Mouse (Mus musculus) lung, embryonic 16.5 days (tissue): ENCODE data around the gene Tas1r3. TPM values are rescaled to one million over a fixed set of nuclear protein-coding genes. Genes with fewer than 3 reads are reported as not detected.

Experiments used
- ATAC-seq: fragments of 200-750 bp; cut with Nextera tagmentation; 2 replicates; pipeline ENCODE4 v1.8.0; 2017; ENCODE audit warnings: low read depth, mild to moderate bottlenecking, moderate library complexity
- H3K27ac ChIP-seq: fragments of 300-500 bp; sonication (generic); 2 replicates; pipeline ENCODE4 v1.5.1; 2014; ENCODE audit warnings: mild to moderate bottlenecking, control low read depth, low read length
- H3K27me3 ChIP-seq: fragments of 300-500 bp; sonication (generic); 2 replicates; pipeline ENCODE4 v1.6.1; 2014; ENCODE audit warnings: low read depth, low read length, mixed read lengths; ENCODE audit not compliant: control insufficient read depth, insufficient read depth
- H3K36me3 ChIP-seq: fragments of 300-500 bp; sonication (generic); 2 replicates; pipeline ENCODE4 v1.6.1; 2014; ENCODE audit warnings: low read length; ENCODE audit not compliant: control insufficient read depth, insufficient read depth
- H3K4me1 ChIP-seq: fragments of 300-500 bp; sonication (generic); replicated peaks from 2 replicates; pipeline ENCODE4 v1.6.1; 2014; ENCODE audit warnings: low read length, mixed read lengths; ENCODE audit not compliant: control insufficient read depth, insufficient read depth
- H3K4me2 ChIP-seq: fragments of 300-500 bp; sonication (generic); 2 replicates; pipeline ENCODE4 v1.6.1; 2014; ENCODE audit warnings: low read depth, low read length, control low read depth
- H3K4me3 ChIP-seq: fragments of 300-500 bp; sonication (generic); 2 replicates; pipeline ENCODE4 v1.5.1; 2014; ENCODE audit warnings: mild to moderate bottlenecking, low read length, control low read depth
- H3K9ac ChIP-seq: fragments of 300-500 bp; sonication (generic); 2 replicates; pipeline ENCODE4 v1.6.1; 2014; ENCODE audit warnings: low read length, control low read depth
- H3K9me3 ChIP-seq: fragments of 300-500 bp; sonication (generic); 2 replicates; pipeline ENCODE4 v1.6.1; 2016; ENCODE audit warnings: low read length; ENCODE audit not compliant: control insufficient read depth
- WGBS: fragments of 180-500 bp; shearing (Covaris S2); extraction: QIAGEN DNeasy Blood & Tissue Kit; methylation state at CpG from one replicate; pipeline ENCODE4 v1.1.7; 2014; 5-methylcytosine and 5-hydroxymethylcytosine counted together
- polyA plus RNA-seq: library from polyadenylated mRNA; unstranded; fragments of >200 nt; fragmentation: Nextera tagmentation; extraction: Ambion mirVana; gene quantifications from 2 replicates; pipeline ENCODE4 v1.2.1, GENCODE M21; 2015

The Tas1r3 gene
- polyA plus RNA-seq, 1 experiment from 2014 or later, result 0.30 TPM

DNA sequence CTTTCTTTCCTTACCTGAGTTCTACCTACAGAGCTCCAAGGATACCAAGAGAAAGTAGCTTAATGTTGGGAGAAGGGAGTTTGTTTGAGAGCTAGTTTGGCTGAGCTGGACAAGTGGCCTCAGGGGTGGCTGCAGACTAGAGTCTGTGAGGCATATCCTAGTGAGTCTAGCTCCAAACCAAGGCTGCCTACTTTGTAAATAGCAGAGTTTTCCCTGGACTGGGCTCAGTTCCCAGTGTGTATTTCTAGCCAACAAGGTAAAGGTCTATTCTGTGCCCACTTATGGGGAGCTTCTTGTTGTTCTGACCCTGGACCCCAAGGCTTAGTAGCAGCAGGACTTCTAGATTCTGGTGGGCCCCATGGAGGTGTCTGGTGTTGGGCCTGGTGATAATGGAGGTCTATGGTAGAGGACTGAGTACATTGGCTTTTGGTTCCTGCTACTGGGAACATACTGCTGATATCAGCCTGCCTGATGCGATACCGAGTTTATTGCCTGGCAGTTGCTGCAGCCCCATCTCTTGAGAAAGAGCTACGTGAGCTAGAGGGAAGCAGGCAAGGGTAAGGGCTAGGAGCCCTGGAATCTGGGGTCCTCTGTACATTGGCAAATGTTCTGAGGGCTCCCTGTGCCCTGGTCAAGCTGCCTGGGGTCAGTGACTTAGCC lies 13.2 kb downstream of the Tas1r3 start:
- no peak for ATAC-seq
- Histone ChIP-seq H3K4me1 (peaks cover 19% of the 10 kb centered on the region), H3K9me3 (no peaks in the 10 kb centered on the region), H3K4me2 (no peak overlapping the region), H3K27me3 (no peaks in the 10 kb centered on the region), H3K4me3 (no peak overlapping the region), H3K36me3 (peaks cover 9% of the 10 kb centered on the region), H3K9ac (no peak overlapping the region), H3K27ac (no peak overlapping the region)
- WGBS, result 93% methylated on average over 3 of the region's 3 CpGs

DNA sequence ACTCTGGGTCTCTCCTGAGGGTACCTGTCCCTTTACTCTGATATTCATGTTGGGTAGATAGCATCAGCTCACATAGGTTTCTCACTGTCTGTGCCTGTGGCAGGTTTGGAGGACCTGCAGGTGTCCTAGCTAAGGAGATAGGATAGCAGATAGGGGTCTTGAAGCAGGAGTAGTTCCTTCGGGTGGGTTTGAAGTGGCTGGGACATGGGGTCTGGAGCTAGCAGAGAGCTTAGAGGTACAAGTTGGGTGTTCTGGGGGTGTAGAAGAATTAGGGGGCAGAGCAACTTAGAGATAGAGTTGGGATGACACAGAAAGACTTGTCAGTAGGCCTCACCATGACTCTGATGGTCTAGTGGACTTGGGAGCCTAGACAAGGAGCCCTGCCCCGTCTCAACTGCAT lies 13.8 kb downstream of the Tas1r3 start:
- H3K27me3 ChIP-seq, result no peaks in the 10 kb centered on the region
- no peak overlapping the region for H3K27ac ChIP-seq
- H3K9ac ChIP-seq, result no peak overlapping the region
- peaks cover 5% of the 10 kb centered on the region; the same call in 1 of the 2 replicates for H3K36me3 ChIP-seq
- peaks cover 19% of the 10 kb centered on the region for H3K4me1 ChIP-seq
- 85% methylated on average over 2 of the region's 2 CpGs for WGBS
- ATAC-seq, result no peak
- no peak overlapping the region for H3K4me3 ChIP-seq
- H3K4me2 ChIP-seq, result no peak overlapping the region
- H3K9me3 ChIP-seq, result no peaks in the 10 kb centered on the region

- Histone ChIP-seq H3K4me1 (peaks cover 19% of the 10 kb centered on the region), H3K9me3 (no peaks in the 10 kb centered on the region), H3K27ac (no peak overlapping the region), H3K27me3 (no peaks in the 10 kb centered on the region), H3K36me3 (peaks cover 2% of the 10 kb centered on the region; the same call in 1 of the 2 replicates), H3K4me2 (peak overlapping the region; percentile 72), H3K4me3 (peak overlapping the region; percentile 91), H3K9ac (peak overlapping the region; percentile 91)
- WGBS, result 56% methylated on average over 7 of the region's 7 CpGs
- ATAC-seq, result no peak
These were observed 14.6 kb downstream of the Tas1r3 start for GRCm38 (mm10) chr4:155848434-155849095.

GRCm38 (mm10) chr4:155847591-155848352 lies 15.4 kb downstream of the Tas1r3 start:
- ATAC-seq, result peak; percentile 51; the same call in 1 of the 2 replicates
- H3K4me2 ChIP-seq, result peak overlapping the region; percentile 72
- H3K27ac ChIP-seq, result peak overlapping the region; percentile 63
- H3K4me1 ChIP-seq, result peaks cover 19% of the 10 kb centered on the region
- peak overlapping the region; percentile 91 for H3K4me3 ChIP-seq
- peaks cover 3% of the 10 kb centered on the region for H3K36me3 ChIP-seq
- H3K9ac ChIP-seq, result peak overlapping the region; percentile 91
- no peaks in the 10 kb centered on the region for H3K27me3 ChIP-seq
- H3K9me3 ChIP-seq, result no peaks in the 10 kb centered on the region
- 2% methylated on average over 66 of the region's 69 CpGs for WGBS

GRCm38 (mm10) chr4:155846871-155847578 lies 16.1 kb downstream of the Tas1r3 start, which contains the start of gene Dvl1:
TSS of gene Dvl1 (plus strand) at chr4:155847402.
- Histone ChIP-seq H3K9me3 (no peaks in the 10 kb centered on the region), H3K4me2 (peak within 1 kb of the TSS; percentile 81), H3K9ac (peak within 1 kb of the TSS; percentile 91), H3K27me3 (no peaks in the 10 kb centered on the region), H3K36me3 (peaks cover 8% of the 10 kb centered on the region), H3K4me3 (peak within 1 kb of the TSS; percentile 91), H3K27ac (peak within 1 kb of the TSS; percentile 63), H3K4me1 (peaks cover 19% of the 10 kb centered on the region)
- ATAC-seq, result peak; percentile 95
- WGBS, result 2% methylated on average over 43 of the region's 65 CpGs

GRCm38 (mm10) chr4:155843231-155843630 lies 19.9 kb downstream of the Tas1r3 start:
- Histone ChIP-seq H3K27me3 (peaks cover 8% of the 10 kb centered on the region), H3K4me2 (no peak overlapping the region), H3K9me3 (no peaks in the 10 kb centered on the region), H3K4me1 (peaks cover 33% of the 10 kb centered on the region), H3K36me3 (peaks cover 13% of the 10 kb centered on the region), H3K4me3 (no peak overlapping the region), H3K27ac (no peak overlapping the region), H3K9ac (no peak overlapping the region)
- ATAC-seq, result no peak
- 92% methylated on average over 5 of the region's 5 CpGs for WGBS

DNA sequence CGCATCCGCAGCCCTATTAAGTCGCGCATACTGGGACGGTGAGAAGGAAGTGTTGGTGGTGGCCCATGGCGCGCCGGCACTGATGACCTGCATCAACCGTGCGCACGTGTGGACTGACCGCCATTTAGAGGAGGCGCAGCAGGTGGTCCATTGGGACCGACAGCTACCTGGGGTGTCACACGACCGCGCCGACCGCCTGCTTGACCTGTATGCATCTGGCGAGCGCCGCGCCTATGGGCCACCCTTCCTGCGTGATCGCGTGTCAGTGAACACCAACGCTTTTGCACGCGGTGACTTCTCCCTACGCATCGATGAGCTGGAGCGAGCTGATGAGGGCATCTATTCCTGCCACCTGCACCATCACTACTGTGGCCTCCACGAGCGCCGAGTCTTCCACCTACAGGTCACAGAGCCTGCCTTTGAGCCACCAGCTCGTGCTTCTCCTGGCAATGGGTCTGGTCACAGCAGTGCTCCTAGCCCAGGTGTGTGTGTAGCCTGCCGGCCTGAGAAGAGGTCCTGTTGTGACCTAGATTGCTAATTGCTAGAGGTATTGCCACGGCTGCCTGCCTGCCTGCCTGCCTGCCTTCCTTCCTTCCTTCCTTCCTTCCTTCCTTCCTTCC lies 21.4 kb downstream of the Tas1r3 start:
- Histone ChIP-seq H3K9ac (no peak overlapping the region; the same call in 1 of the 2 replicates), H3K27ac (no peak overlapping the region), H3K9me3 (no peaks in the 10 kb centered on the region), H3K27me3 (peaks cover 8% of the 10 kb centered on the region), H3K4me1 (peaks cover 41% of the 10 kb centered on the region), H3K36me3 (peaks cover 13% of the 10 kb centered on the region), H3K4me2 (peak overlapping the region; percentile 92), H3K4me3 (peak overlapping the region; percentile 67)
- 38% methylated on average over 38 of the region's 38 CpGs for WGBS
- no peak for ATAC-seq

GRCm38 (mm10) chr4:155841003-155841454 lies 22.1 kb downstream of the Tas1r3 start:
- Histone ChIP-seq H3K27me3 (peaks cover 8% of the 10 kb centered on the region), H3K36me3 (peaks cover 13% of the 10 kb centered on the region), H3K4me3 (peak overlapping the region; percentile 67), H3K4me2 (peak overlapping the region; percentile 92), H3K9ac (peak overlapping the region; percentile 78), H3K4me1 (peaks cover 37% of the 10 kb centered on the region), H3K9me3 (no peaks in the 10 kb centered on the region), H3K27ac (peak overlapping the region; percentile 99)
- ATAC-seq, result peak; percentile 20
- under 1% methylated on average over 32 of the region's 32 CpGs for WGBS
